Mouse (Mus musculus) lung, postnatal 0 days (tissue): ENCODE data around the gene Cgnl1.

ENCODE experiments used
- CTCF ChIP-seq: IDR thresholded peaks from 2 replicates; pipeline ENCODE4 v1.5.1; 2016; ENCODE audit warnings: antibody characterized with exemption, mild to moderate bottlenecking
- EP300 ChIP-seq: IDR thresholded peaks from 2 replicates; pipeline ENCODE4 v1.6.1; 2016; ENCODE audit warnings: antibody characterized with exemption, mild to moderate bottlenecking, control low read depth

DNA sequence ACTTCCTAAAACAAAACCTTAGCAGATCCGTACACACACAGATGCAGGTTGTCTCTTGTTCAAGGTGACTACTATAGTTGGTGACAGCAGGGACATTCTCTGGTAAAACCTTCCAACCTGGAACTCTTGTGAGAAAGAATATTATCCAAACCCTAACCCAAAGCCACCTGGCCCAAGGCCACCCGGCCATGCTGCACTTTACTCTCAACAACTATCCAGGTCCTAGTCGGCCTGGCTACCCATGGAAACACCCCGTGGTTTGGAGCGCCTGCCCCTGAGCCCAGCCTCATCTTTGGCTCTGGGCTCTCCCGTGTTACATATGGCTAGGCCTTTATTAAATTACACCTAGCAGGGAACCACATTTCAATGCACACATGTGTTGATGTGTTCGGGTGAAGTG, 35.5 kb downstream of the Cgnl1 start:
- TF ChIP-seq CTCF (no peak), EP300 (no peak)
